Mouse (Mus musculus) splenic B cell, adult 2 months (primary cell): ENCODE measurements around the gene Asb15.

Experiments used
- DNase-seq: peaks from one replicate; pipeline ENCODE4 v3.0.0-alpha.2; 2011; ENCODE audit warnings: low read depth, low spot score
- H3K27me3 ChIP-seq: 2 replicates; pipeline ENCODE4 v1.6.1; 2012; ENCODE audit warnings: mild to moderate bottlenecking, low read length, moderate library complexity, mixed read lengths; ENCODE audit not compliant: control insufficient read depth, poor library complexity, insufficient read depth, severe bottlenecking
- H3K36me3 ChIP-seq: 2 replicates; pipeline ENCODE4 v1.6.1; 2012; ENCODE audit warnings: mild to moderate bottlenecking, low read length, moderate library complexity, mixed read lengths; ENCODE audit not compliant: control insufficient read depth, poor library complexity, insufficient read depth, severe bottlenecking

The Asb15 gene

GRCm38 (mm10) chr6:24546716-24547420 is 18.9 kb downstream of the Asb15 start:
- DNase-seq = no peak
- H3K27me3 ChIP-seq = no peaks in the 10 kb centered on the region

GRCm38 (mm10) chr6:24549801-24550200 is 21.9 kb downstream of the Asb15 start:
- DNase-seq = no peak
- H3K27me3 ChIP-seq = no peaks in the 10 kb centered on the region

More at GRCm38 (mm10) chr6:24546716-24547420, 18.9 kb downstream of the Asb15 start:
- H3K36me3 ChIP-seq = no peaks in the 10 kb centered on the region

GRCm38 (mm10) chr6:24552046-24552445 is 24.1 kb downstream of the Asb15 start:
- no peaks in the 10 kb centered on the region for H3K36me3 ChIP-seq
- no peak for DNase-seq
- no peaks in the 10 kb centered on the region for H3K27me3 ChIP-seq

More at GRCm38 (mm10) chr6:24549801-24550200, 21.9 kb downstream of the Asb15 start:
- H3K36me3 ChIP-seq = no peaks in the 10 kb centered on the region

GRCm38 (mm10) chr6:24554427-24555086 is 26.6 kb downstream of the Asb15 start:
- DNase-seq = no peak
- H3K27me3 ChIP-seq = no peaks in the 10 kb centered on the region
- no peaks in the 10 kb centered on the region for H3K36me3 ChIP-seq

- DNase-seq = no peak
- H3K27me3 ChIP-seq = no peaks in the 10 kb centered on the region
- no peaks in the 10 kb centered on the region for H3K36me3 ChIP-seq
These were observed 27.5 kb downstream of the Asb15 start for GRCm38 (mm10) chr6:24555488-24555887.

- no peaks in the 10 kb centered on the region for H3K36me3 ChIP-seq
- no peak for DNase-seq
- no peaks in the 10 kb centered on the region for H3K27me3 ChIP-seq
These were observed 36.1 kb downstream of the Asb15 start for GRCm38 (mm10) chr6:24564081-24564480.

GRCm38 (mm10) chr6:24564886-24565285 is 36.9 kb downstream of the Asb15 start:
- no peak for DNase-seq
- H3K27me3 ChIP-seq = no peaks in the 10 kb centered on the region
- H3K36me3 ChIP-seq = no peaks in the 10 kb centered on the region

GRCm38 (mm10) chr6:24568963-24569362 is 41.0 kb downstream of the Asb15 start:
- Histone ChIP-seq H3K27me3 (no peaks in the 10 kb centered on the region), H3K36me3 (no peaks in the 10 kb centered on the region)
- DNase-seq = no peak

GRCm38 (mm10) chr6:24569711-24570110 is 41.8 kb downstream of the Asb15 start:
- no peaks in the 10 kb centered on the region for H3K36me3 ChIP-seq
- DNase-seq = no peak
- H3K27me3 ChIP-seq = no peaks in the 10 kb centered on the region

- DNase-seq = no peak
- Histone ChIP-seq H3K36me3 (no peaks in the 10 kb centered on the region), H3K27me3 (no peaks in the 10 kb centered on the region)
These were observed 42.3 kb downstream of the Asb15 start for GRCm38 (mm10) chr6:24570278-24570677.

GRCm38 (mm10) chr6:24571126-24571525 is 43.2 kb downstream of the Asb15 start:
- no peaks in the 10 kb centered on the region for H3K27me3 ChIP-seq
- H3K36me3 ChIP-seq = no peaks in the 10 kb centered on the region
- DNase-seq = no peak

GRCm38 (mm10) chr6:24572431-24572830 is 44.5 kb downstream of the Asb15 start:
- DNase-seq = no peak
- H3K36me3 ChIP-seq = no peaks in the 10 kb centered on the region
- no peaks in the 10 kb centered on the region for H3K27me3 ChIP-seq

- DNase-seq = no peak
- no peaks in the 10 kb centered on the region for H3K36me3 ChIP-seq
- H3K27me3 ChIP-seq = no peaks in the 10 kb centered on the region
These were observed 45.4 kb downstream of the Asb15 start for GRCm38 (mm10) chr6:24573319-24573718.

- Histone ChIP-seq H3K27me3 (no peaks in the 10 kb centered on the region), H3K36me3 (no peaks in the 10 kb centered on the region)
- DNase-seq = no peak
These were observed 55.5 kb downstream of the Asb15 start for GRCm38 (mm10) chr6:24583456-24583855.

- H3K27me3 ChIP-seq = no peaks in the 10 kb centered on the region
- DNase-seq = no peak
- H3K36me3 ChIP-seq = no peaks in the 10 kb centered on the region
These were observed 57.7 kb downstream of the Asb15 start for GRCm38 (mm10) chr6:24585431-24586310.
